Mouse (Mus musculus) lung, embryonic 16.5 days (tissue): Measurements from ENCODE around the gene Rora. TPM values are rescaled to one million over a fixed set of nuclear protein-coding genes. Genes with fewer than 3 reads are reported as not detected.

Source experiments
- ATAC-seq: fragments of 200-750 bp; cut with Nextera tagmentation; 2 replicates; pipeline ENCODE4 v1.8.0; 2017; ENCODE audit warnings: low read depth, mild to moderate bottlenecking, moderate library complexity
- H3K27ac ChIP-seq: fragments of 300-500 bp; sonication (generic); 2 replicates; pipeline ENCODE4 v1.5.1; 2014; ENCODE audit warnings: mild to moderate bottlenecking, control low read depth, low read length
- H3K27me3 ChIP-seq: fragments of 300-500 bp; sonication (generic); 2 replicates; pipeline ENCODE4 v1.6.1; 2014; ENCODE audit warnings: low read depth, low read length, mixed read lengths; ENCODE audit not compliant: control insufficient read depth, insufficient read depth
- H3K36me3 ChIP-seq: fragments of 300-500 bp; sonication (generic); 2 replicates; pipeline ENCODE4 v1.6.1; 2014; ENCODE audit warnings: low read length; ENCODE audit not compliant: control insufficient read depth, insufficient read depth
- H3K4me1 ChIP-seq: fragments of 300-500 bp; sonication (generic); replicated peaks from 2 replicates; pipeline ENCODE4 v1.6.1; 2014; ENCODE audit warnings: low read length, mixed read lengths; ENCODE audit not compliant: control insufficient read depth, insufficient read depth
- H3K4me2 ChIP-seq: fragments of 300-500 bp; sonication (generic); 2 replicates; pipeline ENCODE4 v1.6.1; 2014; ENCODE audit warnings: low read depth, low read length, control low read depth
- H3K4me3 ChIP-seq: fragments of 300-500 bp; sonication (generic); 2 replicates; pipeline ENCODE4 v1.5.1; 2014; ENCODE audit warnings: mild to moderate bottlenecking, low read length, control low read depth
- H3K9ac ChIP-seq: fragments of 300-500 bp; sonication (generic); 2 replicates; pipeline ENCODE4 v1.6.1; 2014; ENCODE audit warnings: low read length, control low read depth
- H3K9me3 ChIP-seq: fragments of 300-500 bp; sonication (generic); 2 replicates; pipeline ENCODE4 v1.6.1; 2016; ENCODE audit warnings: low read length; ENCODE audit not compliant: control insufficient read depth
- WGBS: fragments of 180-500 bp; shearing (Covaris S2); extraction: QIAGEN DNeasy Blood & Tissue Kit; methylation state at CpG from one replicate; pipeline ENCODE4 v1.1.7; 2014; 5-methylcytosine and 5-hydroxymethylcytosine counted together
- polyA plus RNA-seq: library from polyadenylated mRNA; unstranded; fragments of >200 nt; fragmentation: Nextera tagmentation; extraction: Ambion mirVana; gene quantifications from 2 replicates; pipeline ENCODE4 v1.2.1, GENCODE M21; 2015

Rora gene
- polyA plus RNA-seq, 1 experiment from 2014 or later = 8.4 TPM

- Histone ChIP-seq H3K4me2 (no peak overlapping the region), H3K9me3 (peaks cover 9% of the 10 kb centered on the region), H3K4me1 (peaks cover 9% of the 10 kb centered on the region), H3K27ac (no peak overlapping the region), H3K36me3 (no peaks in the 10 kb centered on the region), H3K9ac (no peak overlapping the region), H3K4me3 (no peak overlapping the region), H3K27me3 (no peaks in the 10 kb centered on the region)
- 55% methylated on average over 2 of the region's 2 CpGs for WGBS
- peak; percentile 51; the same call in 1 of the 2 replicates for ATAC-seq
These were observed 205.9 kb downstream of the Rora start for GRCm38 (mm10) chr9:68859500-68859899.

GRCm38 (mm10) chr9:68866317-68866716 is 212.7 kb downstream of the Rora start:
- 73% methylated on average over 4 of the region's 4 CpGs for WGBS

GRCm38 (mm10) chr9:68873838-68874237 is 220.3 kb downstream of the Rora start:
- no peak for ATAC-seq
- Histone ChIP-seq H3K9ac (no peak overlapping the region), H3K4me1 (no peaks in the 10 kb centered on the region), H3K9me3 (no peaks in the 10 kb centered on the region), H3K4me2 (no peak overlapping the region), H3K27me3 (no peaks in the 10 kb centered on the region), H3K4me3 (no peak overlapping the region), H3K27ac (no peak overlapping the region), H3K36me3 (no peaks in the 10 kb centered on the region)
- WGBS = 85% methylated on average over 4 of the region's 4 CpGs

More at GRCm38 (mm10) chr9:68866317-68866716, 212.7 kb downstream of the Rora start:
- Histone ChIP-seq H3K27ac (no peak overlapping the region), H3K9me3 (peaks cover 9% of the 10 kb centered on the region), H3K27me3 (no peaks in the 10 kb centered on the region), H3K9ac (no peak overlapping the region), H3K4me1 (no peaks in the 10 kb centered on the region), H3K4me2 (no peak overlapping the region), H3K4me3 (no peak overlapping the region), H3K36me3 (no peaks in the 10 kb centered on the region)
- ATAC-seq = no peak

GRCm38 (mm10) chr9:68874544-68874943 is 221.0 kb downstream of the Rora start:
- Histone ChIP-seq H3K4me2 (no peak overlapping the region), H3K4me3 (no peak overlapping the region), H3K36me3 (no peaks in the 10 kb centered on the region), H3K27ac (no peak overlapping the region), H3K9me3 (no peaks in the 10 kb centered on the region), H3K4me1 (no peaks in the 10 kb centered on the region), H3K9ac (no peak overlapping the region), H3K27me3 (no peaks in the 10 kb centered on the region)
- WGBS = 94% methylated on average over 2 of the region's 2 CpGs
- ATAC-seq = no peak

GRCm38 (mm10) chr9:68875791-68876190 is 222.2 kb downstream of the Rora start:
- Histone ChIP-seq H3K9me3 (no peaks in the 10 kb centered on the region), H3K27ac (no peak overlapping the region), H3K36me3 (no peaks in the 10 kb centered on the region), H3K27me3 (no peaks in the 10 kb centered on the region), H3K9ac (no peak overlapping the region), H3K4me3 (no peak overlapping the region), H3K4me1 (no peaks in the 10 kb centered on the region), H3K4me2 (no peak overlapping the region)
- WGBS = 91% methylated on average over 2 of the region's 2 CpGs
- ATAC-seq = no peak

GRCm38 (mm10) chr9:68876289-68876688 is 222.7 kb downstream of the Rora start:
- Histone ChIP-seq H3K27me3 (no peaks in the 10 kb centered on the region), H3K9me3 (no peaks in the 10 kb centered on the region), H3K27ac (no peak overlapping the region), H3K36me3 (no peaks in the 10 kb centered on the region), H3K9ac (no peak overlapping the region), H3K4me3 (no peak overlapping the region), H3K4me1 (no peaks in the 10 kb centered on the region), H3K4me2 (no peak overlapping the region)
- 80% methylated on average over 2 of the region's 2 CpGs for WGBS
- no peak for ATAC-seq

- peak; percentile 26; the same call in 1 of the 2 replicates for ATAC-seq
- peaks cover 11% of the 10 kb centered on the region; the same call in 1 of the 2 replicates for H3K4me1 ChIP-seq
- H3K4me3 ChIP-seq = no peak overlapping the region
- no peak overlapping the region for H3K9ac ChIP-seq
- H3K9me3 ChIP-seq = no peaks in the 10 kb centered on the region
- H3K27ac ChIP-seq = no peak overlapping the region
- 15% methylated on average over 6 of the region's 6 CpGs for WGBS
- H3K4me2 ChIP-seq = no peak overlapping the region
- no peaks in the 10 kb centered on the region for H3K27me3 ChIP-seq
- H3K36me3 ChIP-seq = no peaks in the 10 kb centered on the region
These were observed 228.3 kb downstream of the Rora start for GRCm38 (mm10) chr9:68881896-68882295.

GRCm38 (mm10) chr9:68883005-68883404 is 229.4 kb downstream of the Rora start:
- no peak overlapping the region for H3K4me3 ChIP-seq
- H3K36me3 ChIP-seq = no peaks in the 10 kb centered on the region
- H3K27ac ChIP-seq = no peak overlapping the region
- ATAC-seq = no peak
- H3K27me3 ChIP-seq = no peaks in the 10 kb centered on the region
- no peak overlapping the region for H3K9ac ChIP-seq
- H3K4me2 ChIP-seq = no peak overlapping the region
- H3K4me1 ChIP-seq = peaks cover 11% of the 10 kb centered on the region; the same call in 1 of the 2 replicates
- no peaks in the 10 kb centered on the region for H3K9me3 ChIP-seq
- 41% methylated on average over 6 of the region's 6 CpGs for WGBS

GRCm38 (mm10) chr9:68883687-68884086 is 230.1 kb downstream of the Rora start:
- no peak for ATAC-seq
- no peaks in the 10 kb centered on the region for H3K9me3 ChIP-seq
- no peaks in the 10 kb centered on the region for H3K36me3 ChIP-seq
- 76% methylated on average over 8 of the region's 8 CpGs for WGBS
- no peak overlapping the region for H3K4me2 ChIP-seq
- no peaks in the 10 kb centered on the region for H3K27me3 ChIP-seq
- H3K4me1 ChIP-seq = peaks cover 16% of the 10 kb centered on the region; the same call in 1 of the 2 replicates
- H3K9ac ChIP-seq = no peak overlapping the region
- H3K4me3 ChIP-seq = no peak overlapping the region
- peak overlapping the region; percentile 50; the same call in 1 of the 2 replicates for H3K27ac ChIP-seq
